Mouse (Mus musculus): ENCODE data around the gene Tet3. TPM values are rescaled to one million over a fixed set of nuclear protein-coding genes. Genes with fewer than 3 reads are reported as not detected.
A peak's percentile ranks its signal among the peaks of the same experiment; 100 is the strongest.

Gene Tet3
- polyA plus RNA-seq, 1 experiment = 0.77 TPM

DNA sequence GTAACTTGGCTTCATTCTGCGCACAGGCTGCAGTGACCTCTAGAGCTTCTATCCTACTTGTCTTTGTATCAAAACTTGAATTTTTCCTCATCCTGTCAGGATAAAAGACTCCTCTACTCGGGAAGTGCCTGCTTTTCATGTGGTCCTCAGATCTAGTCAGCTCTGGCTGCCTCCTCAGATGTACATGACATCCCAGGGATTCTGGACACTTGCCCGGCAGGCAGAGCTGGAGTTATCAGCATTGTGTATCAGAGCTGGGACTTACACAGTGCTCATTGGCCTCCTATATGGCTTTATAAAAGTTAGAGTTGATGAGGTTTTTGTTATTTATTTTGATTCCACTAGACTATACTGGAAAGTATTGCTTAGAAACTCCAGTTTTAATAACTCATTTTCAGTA is 117.5 kb downstream of the Tet3 start:
- Histone ChIP-seq H3K4me3 (replicated peaks) (no peak overlapping the region), H3K9me3 (ENCODE audit: control insufficient read depth, low read length) (no peaks in the 10 kb centered on the region), H3K36me3 (ENCODE audit: control insufficient read depth) (peaks cover 90% of the 10 kb centered on the region), H3K4me1 (ENCODE audit: control insufficient read depth) (peaks cover 3% of the 10 kb centered on the region), H3K27me3 (ENCODE audit: control insufficient read depth) (no peaks in the 10 kb centered on the region)
- TF ChIP-seq TAL1 (IDR thresholded peaks at IDR 0.05; ENCODE audit: low read length) (no peak), GATA1 (IDR thresholded peaks at IDR 0.05; ENCODE audit: low read length) (no peak)

DNA sequence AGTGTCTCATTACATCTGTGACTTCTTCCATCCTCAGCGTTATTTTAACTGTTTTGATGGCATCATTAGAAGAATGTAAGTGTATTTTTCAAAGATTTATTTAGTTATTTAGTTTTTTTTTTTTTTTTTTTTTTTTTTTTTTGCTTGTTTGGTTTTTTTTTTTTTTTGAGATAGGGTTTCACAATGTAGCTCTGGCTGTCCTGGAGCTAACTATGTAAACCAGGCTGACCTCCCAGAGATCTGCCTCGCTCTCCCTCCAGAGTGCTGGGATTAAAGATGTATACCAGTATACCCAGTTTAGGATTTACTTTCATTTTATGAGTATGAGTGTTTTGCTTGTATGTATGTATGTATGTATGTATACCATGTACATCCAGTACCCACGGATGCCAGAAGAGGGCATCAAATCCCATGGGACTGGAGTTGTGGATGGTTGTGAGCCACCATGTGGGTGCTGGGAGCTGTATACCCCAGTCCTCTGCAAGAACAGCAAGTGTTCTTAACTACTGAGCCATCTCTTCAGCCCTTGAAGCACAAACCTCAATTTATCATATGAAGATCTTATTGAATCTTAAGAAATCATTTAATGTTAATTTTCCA is 131.2 kb downstream of the Tet3 start:
- Histone ChIP-seq H3K9me3 (ENCODE audit: control insufficient read depth, low read length) (peaks cover 3% of the 10 kb centered on the region), H3K4me1 (ENCODE audit: control insufficient read depth) (peaks cover 43% of the 10 kb centered on the region), H3K27me3 (ENCODE audit: control insufficient read depth) (no peaks in the 10 kb centered on the region), H3K36me3 (ENCODE audit: control insufficient read depth) (peaks cover 66% of the 10 kb centered on the region), H3K4me3 (replicated peaks) (peak overlapping the region; percentile 77)
- TF ChIP-seq TAL1 (IDR thresholded peaks at IDR 0.05; ENCODE audit: low read length) = no peak
- no peak for TF ChIP-seq GATA1 (IDR thresholded peaks at IDR 0.05; ENCODE audit: low read length)

DNA sequence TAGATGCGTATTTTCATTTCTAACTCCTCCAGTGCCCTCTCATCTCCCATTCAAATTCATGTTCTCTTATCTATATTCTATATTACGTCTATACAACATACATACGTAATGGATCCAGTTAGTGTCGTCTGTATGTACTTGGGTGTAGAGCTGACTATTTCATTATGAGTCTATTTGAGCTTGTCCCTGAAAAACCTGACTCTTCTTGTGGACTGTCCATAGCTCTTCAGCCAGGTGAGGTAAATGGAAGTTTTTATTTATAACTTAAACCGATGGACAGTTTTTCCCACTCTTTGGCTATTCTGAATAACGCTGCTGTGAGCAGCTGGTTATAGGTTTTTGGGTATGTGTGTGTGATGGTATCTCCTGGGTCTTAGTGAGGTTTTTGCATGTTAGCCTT is 132.1 kb downstream of the Tet3 start:
- Histone ChIP-seq H3K27me3 (ENCODE audit: control insufficient read depth) (no peaks in the 10 kb centered on the region), H3K4me1 (ENCODE audit: control insufficient read depth) (peaks cover 46% of the 10 kb centered on the region), H3K4me3 (replicated peaks) (peak overlapping the region; percentile 77), H3K36me3 (ENCODE audit: control insufficient read depth) (peaks cover 66% of the 10 kb centered on the region), H3K9me3 (ENCODE audit: control insufficient read depth, low read length) (peaks cover 3% of the 10 kb centered on the region)
- no peak for TF ChIP-seq TAL1 (IDR thresholded peaks at IDR 0.05; ENCODE audit: low read length)
- TF ChIP-seq GATA1 (IDR thresholded peaks at IDR 0.05; ENCODE audit: low read length) = no peak

DNA sequence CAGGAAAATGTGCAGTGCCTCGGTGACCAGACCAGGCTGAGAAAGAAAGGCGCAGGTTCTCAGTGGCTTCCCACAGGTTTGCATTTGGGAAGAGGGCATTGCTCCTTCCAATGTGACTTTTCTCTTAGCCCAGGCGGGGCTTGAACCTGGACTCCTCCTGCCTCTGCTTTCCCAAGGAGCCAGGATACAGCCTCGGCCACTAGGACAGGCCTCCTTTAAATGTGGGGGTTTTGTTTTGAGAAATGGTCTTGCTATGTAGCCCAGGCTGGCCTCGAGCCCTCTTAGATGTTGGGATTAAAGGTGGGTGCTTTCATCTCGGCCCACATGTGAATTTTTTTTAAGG is 132.5 kb downstream of the Tet3 start:
- Histone ChIP-seq H3K4me3 (replicated peaks) (peak overlapping the region; percentile 77), H3K9me3 (ENCODE audit: control insufficient read depth, low read length) (peaks cover 3% of the 10 kb centered on the region), H3K27me3 (ENCODE audit: control insufficient read depth) (no peaks in the 10 kb centered on the region), H3K36me3 (ENCODE audit: control insufficient read depth) (peaks cover 65% of the 10 kb centered on the region), H3K4me1 (ENCODE audit: control insufficient read depth) (peaks cover 46% of the 10 kb centered on the region)
- TF ChIP-seq GATA1 (IDR thresholded peaks at IDR 0.05; ENCODE audit: low read length) (no peak), TAL1 (IDR thresholded peaks at IDR 0.05; ENCODE audit: low read length) (no peak)

DNA sequence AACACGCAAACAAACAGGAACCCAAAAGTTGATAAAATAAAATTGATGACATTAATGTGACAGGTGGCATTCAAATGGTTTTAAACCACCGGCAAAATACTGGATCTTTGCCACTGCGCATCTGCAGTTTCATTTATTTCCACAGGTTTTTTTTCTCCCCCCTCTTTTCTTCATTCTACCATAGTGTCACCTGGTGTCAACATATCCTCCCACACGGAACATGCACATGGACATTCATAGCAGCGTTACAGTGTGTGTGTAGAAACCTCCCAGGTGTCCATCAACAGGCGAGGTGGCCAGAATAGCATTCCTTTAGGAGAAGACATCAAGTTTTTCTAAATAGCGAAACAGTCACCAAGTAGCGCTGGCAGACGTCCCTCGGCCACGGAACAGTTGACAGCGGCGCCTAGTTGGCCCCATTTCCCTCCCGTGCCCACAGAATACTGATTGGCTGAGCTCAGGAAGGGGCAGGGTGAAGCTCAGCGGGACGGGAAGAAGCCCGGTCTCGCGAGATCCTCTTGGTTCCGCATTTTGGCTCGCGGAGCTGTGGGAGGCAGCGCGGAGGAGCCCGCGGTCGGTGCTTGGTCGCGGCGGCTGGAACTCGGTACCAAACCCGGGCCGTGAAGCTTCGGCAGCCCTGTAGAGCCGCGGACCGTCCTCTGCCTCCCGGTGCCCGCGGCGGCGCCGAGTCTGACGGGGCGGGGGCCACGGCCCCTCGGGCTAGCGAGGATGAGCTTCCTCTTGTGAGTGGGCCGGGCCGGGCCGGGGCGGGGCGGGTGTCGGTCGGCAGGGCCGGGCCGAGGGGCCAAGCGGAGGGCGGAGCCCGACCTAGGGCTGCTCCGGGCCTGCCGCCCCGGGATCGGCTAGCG is 133.1 kb downstream of the Tet3 start, which contains the start of the genes Mthfd2 and Mob1a:
TSS of gene Mthfd2 (minus strand) at position 384 of the 869 bp plus-strand sequence.
TSS of gene Mob1a (plus strand) at position 492 of the 869 bp plus-strand sequence.
- H3K36me3 ChIP-seq (ENCODE audit: control insufficient read depth) = peaks cover 63% of the 10 kb centered on the region
- TF ChIP-seq GATA1 (IDR thresholded peaks at IDR 0.05; ENCODE audit: low read length) (no peak), TAL1 (IDR thresholded peaks at IDR 0.05; ENCODE audit: low read length) (no peak)
- no peaks in the 10 kb centered on the region for H3K27me3 ChIP-seq (ENCODE audit: control insufficient read depth)
- peak within 1 kb of the TSS; percentile 77 for H3K4me3 ChIP-seq (replicated peaks)
- H3K9me3 ChIP-seq (ENCODE audit: control insufficient read depth, low read length) = peaks cover 3% of the 10 kb centered on the region
- H3K4me1 ChIP-seq (ENCODE audit: control insufficient read depth) = peaks cover 49% of the 10 kb centered on the region

DNA sequence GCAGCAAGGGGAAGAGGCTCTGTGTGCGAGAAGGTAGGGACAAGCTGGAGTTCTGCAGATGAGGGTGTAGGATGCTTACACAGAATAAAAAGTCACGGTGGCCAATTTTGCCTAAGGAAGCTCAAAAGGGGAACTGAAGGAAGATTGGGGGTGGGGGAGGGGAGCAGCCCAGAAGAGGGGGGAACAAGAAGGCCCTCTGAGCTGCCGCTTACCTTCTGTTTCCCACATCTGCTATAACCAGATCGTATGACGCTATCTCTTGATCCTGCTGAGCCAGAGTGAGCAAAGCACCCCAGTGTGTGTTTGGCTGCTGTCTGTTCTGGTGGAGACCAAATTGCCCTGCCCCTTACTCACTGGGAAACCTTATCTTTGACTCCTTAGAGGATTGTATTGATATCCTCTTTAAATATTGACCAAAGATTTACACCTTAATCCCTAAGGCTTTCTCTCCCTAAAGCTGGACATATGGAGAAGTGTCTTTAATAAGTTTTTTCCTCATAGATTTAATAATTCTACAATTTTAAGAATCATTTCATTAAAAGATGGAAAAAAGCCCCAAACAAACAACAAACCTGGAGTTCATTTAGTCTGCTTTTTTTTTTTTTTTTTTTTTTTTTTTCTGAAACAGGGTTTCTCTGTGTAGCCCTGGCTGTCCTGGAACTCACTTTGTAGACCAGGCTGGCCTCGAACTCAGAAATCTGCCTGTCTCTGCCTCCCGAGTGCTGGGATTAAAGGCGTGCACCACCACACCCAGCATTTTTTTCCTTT is 135.0 kb downstream of the Tet3 start:
- Histone ChIP-seq H3K36me3 (ENCODE audit: control insufficient read depth) (peaks cover 48% of the 10 kb centered on the region), H3K4me1 (ENCODE audit: control insufficient read depth) (peaks cover 47% of the 10 kb centered on the region), H3K27me3 (ENCODE audit: control insufficient read depth) (no peaks in the 10 kb centered on the region), H3K9me3 (ENCODE audit: control insufficient read depth, low read length) (peaks cover 3% of the 10 kb centered on the region), H3K4me3 (replicated peaks) (peak overlapping the region; percentile 24)
- TF ChIP-seq GATA1 (IDR thresholded peaks at IDR 0.05; ENCODE audit: low read length) (no peak), TAL1 (IDR thresholded peaks at IDR 0.05; ENCODE audit: low read length) (no peak)

DNA sequence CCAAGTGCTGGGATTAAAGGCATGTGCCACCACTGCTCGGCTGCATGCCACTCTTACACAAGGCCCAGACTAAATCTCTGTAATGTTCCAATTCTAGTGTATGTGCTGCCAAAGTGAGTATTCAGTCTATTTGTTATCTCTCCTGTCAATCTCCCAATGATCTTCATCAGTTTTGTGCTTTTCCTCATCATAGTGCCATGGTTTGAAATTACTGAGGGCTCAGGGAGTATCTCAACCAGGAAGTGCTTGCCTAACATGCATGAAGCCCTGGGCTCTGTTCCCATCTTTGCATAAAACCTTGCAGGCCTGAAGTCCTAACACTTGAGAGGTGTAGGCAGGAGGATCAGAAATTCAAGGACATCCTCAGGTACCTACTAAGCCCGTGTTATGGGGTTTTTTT is 136.1 kb downstream of the Tet3 start:
- Histone ChIP-seq H3K9me3 (ENCODE audit: control insufficient read depth, low read length) (peaks cover 1% of the 10 kb centered on the region), H3K36me3 (ENCODE audit: control insufficient read depth) (peaks cover 41% of the 10 kb centered on the region), H3K4me1 (ENCODE audit: control insufficient read depth) (peaks cover 44% of the 10 kb centered on the region), H3K27me3 (ENCODE audit: control insufficient read depth) (no peaks in the 10 kb centered on the region), H3K4me3 (replicated peaks) (no peak overlapping the region)
- TF ChIP-seq GATA1 (IDR thresholded peaks at IDR 0.05; ENCODE audit: low read length) = peak; percentile 74
- no peak for TF ChIP-seq TAL1 (IDR thresholded peaks at IDR 0.05; ENCODE audit: low read length)

DNA sequence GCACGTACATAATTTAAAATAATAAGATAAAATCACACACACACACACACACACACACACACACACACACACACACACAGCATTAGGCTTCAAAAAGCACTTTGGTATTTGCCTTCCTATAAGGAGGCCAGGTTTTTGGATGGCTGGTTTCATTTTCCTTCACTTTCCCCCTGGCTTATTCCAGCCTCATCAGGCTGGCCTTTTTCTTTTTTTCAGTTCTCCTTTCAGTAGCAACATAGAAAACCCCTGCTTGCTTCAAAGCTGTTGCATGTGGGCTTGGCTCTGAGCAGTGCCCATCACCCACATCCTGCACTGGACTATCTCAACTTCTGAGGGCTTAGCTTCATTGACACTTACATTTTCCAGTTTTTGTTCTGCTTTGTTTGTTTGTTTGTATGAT is 137.0 kb downstream of the Tet3 start:
- H3K36me3 ChIP-seq (ENCODE audit: control insufficient read depth) = peaks cover 36% of the 10 kb centered on the region
- H3K27me3 ChIP-seq (ENCODE audit: control insufficient read depth) = no peaks in the 10 kb centered on the region
- H3K4me3 ChIP-seq (replicated peaks) = no peak overlapping the region
- H3K9me3 ChIP-seq (ENCODE audit: control insufficient read depth, low read length) = no peaks in the 10 kb centered on the region
- TF ChIP-seq GATA1 (IDR thresholded peaks at IDR 0.05; ENCODE audit: low read length) = no peak
- TF ChIP-seq TAL1 (IDR thresholded peaks at IDR 0.05; ENCODE audit: low read length) = no peak
- peaks cover 42% of the 10 kb centered on the region for H3K4me1 ChIP-seq (ENCODE audit: control insufficient read depth)
